Mouse (Mus musculus): ENCODE data around the gene Ugt1a7c. TPM values are rescaled to one million over a fixed set of nuclear protein-coding genes. Genes with fewer than 3 reads are reported as not detected.
"Not testable (repeated sequence)": the region's sequence is repeated elsewhere in the genome, so short reads cannot be mapped to it uniquely, and the experiment has no call there.

Ugt1a7c gene
- total and polyA plus RNA-seq, 2 experiments from 2014 or later: 0.99 to 1.8 TPM

DNA sequence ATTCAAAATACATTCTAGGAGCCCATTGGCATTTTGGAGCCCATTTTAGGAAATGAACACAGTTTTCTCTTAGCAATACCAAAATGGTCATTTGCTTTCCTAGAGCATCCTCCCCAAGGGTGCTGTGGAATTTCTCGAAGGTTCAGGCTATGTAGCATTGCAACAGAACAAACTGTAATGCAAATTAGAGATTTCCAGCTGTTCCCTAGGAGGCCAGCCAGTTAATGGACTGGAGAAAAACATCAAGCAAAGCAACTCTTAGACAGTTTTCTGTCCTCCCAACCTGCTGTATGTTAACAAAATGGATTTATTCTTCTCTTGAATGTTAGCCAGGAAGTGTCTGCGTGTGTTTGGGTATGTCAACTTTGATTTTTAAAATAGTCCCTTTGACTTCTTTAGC is 41.8 kb downstream of the Ugt1a7c start:
- no peaks in the 10 kb centered on the region for H3K27me3 ChIP-seq (ENCODE audit: control insufficient read depth, insufficient read depth, low read length)
- TF ChIP-seq CTCF (IDR thresholded peaks at IDR 0.05; ENCODE audit: low read depth): no peak
- no peak for TF ChIP-seq EP300 (IDR thresholded peaks at IDR 0.05; ENCODE audit: low read depth)
- H3K27ac ChIP-seq (ENCODE audit: low read depth): no peak overlapping the region
- ATAC-seq (ENCODE audit: insufficient read depth, low read depth): no peak
- H3K4me1 ChIP-seq (ENCODE audit: control insufficient read depth, insufficient read depth): no peaks in the 10 kb centered on the region
- DNase-seq (ENCODE audit: low spot score): no peak
- WGBS: 67% methylated on average over 2 of the region's 2 CpGs
- H3K4me2 ChIP-seq (ENCODE audit: low read depth, low read length): no peak overlapping the region
- no peaks in the 10 kb centered on the region for H3K9me3 ChIP-seq (replicated peaks; ENCODE audit: control insufficient read depth, low read length)
- H3K9ac ChIP-seq (replicated peaks; ENCODE audit: low read depth, low read length): no peak overlapping the region
- H3K36me3 ChIP-seq (replicated peaks; ENCODE audit: control insufficient read depth, insufficient read depth, low read length): no peaks in the 10 kb centered on the region
- H3K4me3 ChIP-seq (ENCODE audit: low read depth, low read length): no peak overlapping the region

DNA sequence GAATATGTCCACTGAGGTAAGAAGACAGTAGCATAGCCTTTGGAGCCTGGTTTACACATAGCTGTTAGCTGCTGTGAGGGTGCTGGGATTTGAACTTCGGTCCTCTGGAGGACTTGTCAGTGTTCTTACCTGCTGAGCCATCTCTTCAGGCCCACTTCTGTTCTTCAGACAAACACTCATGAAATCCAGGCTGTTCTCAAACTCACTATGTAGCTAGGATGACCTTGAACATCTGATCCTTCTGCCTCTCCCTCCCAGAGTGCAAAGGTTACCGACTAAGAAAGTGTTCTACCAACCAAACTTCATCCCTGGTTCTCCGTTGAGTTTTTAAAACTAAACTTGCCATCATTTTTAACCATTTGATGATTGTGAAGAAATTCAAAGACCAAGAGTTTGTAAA is 42.4 kb downstream of the Ugt1a7c start:
- Histone ChIP-seq H3K36me3 (replicated peaks; ENCODE audit: control insufficient read depth, insufficient read depth, low read length) (no peaks in the 10 kb centered on the region), H3K9ac (replicated peaks; ENCODE audit: low read depth, low read length) (no peak overlapping the region), H3K27ac (ENCODE audit: low read depth) (no peak overlapping the region), H3K4me2 (ENCODE audit: low read depth, low read length) (no peak overlapping the region), H3K9me3 (replicated peaks; ENCODE audit: control insufficient read depth, low read length) (no peaks in the 10 kb centered on the region), H3K4me1 (ENCODE audit: control insufficient read depth, insufficient read depth) (no peaks in the 10 kb centered on the region), H3K4me3 (ENCODE audit: low read depth, low read length) (no peak overlapping the region), H3K27me3 (ENCODE audit: control insufficient read depth, insufficient read depth, low read length) (no peaks in the 10 kb centered on the region)
- ATAC-seq (ENCODE audit: insufficient read depth, low read depth) (no peak), DNase-seq (ENCODE audit: low spot score) (no peak)
- TF ChIP-seq EP300 (IDR thresholded peaks at IDR 0.05; ENCODE audit: low read depth) (no peak), CTCF (IDR thresholded peaks at IDR 0.05; ENCODE audit: low read depth) (no peak)
- WGBS: 81% methylated on average over 3 of the region's 3 CpGs

DNA sequence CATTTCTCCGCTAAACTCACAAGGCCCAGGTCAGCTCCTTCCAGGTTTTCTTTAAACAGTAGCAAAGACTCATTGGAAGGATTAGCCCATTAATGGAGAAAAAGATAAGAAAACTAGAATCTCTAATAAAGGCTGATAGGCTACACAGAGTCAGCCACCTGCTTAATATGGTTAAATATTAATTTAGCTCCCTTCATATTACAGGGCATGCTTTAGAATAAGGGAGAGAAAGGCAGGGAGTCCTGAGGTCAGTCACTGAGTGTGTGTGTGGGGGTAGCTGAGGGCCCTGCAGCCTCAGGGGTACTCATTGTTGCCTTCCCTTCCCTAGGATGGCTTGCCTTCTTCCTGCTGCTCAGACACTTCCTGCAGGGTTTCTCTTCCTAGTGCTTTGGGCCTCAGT is 43.3 kb downstream of the Ugt1a7c start:
- no peak for DNase-seq (ENCODE audit: low spot score)
- Histone ChIP-seq H3K4me3 (ENCODE audit: low read depth, low read length) (no peak overlapping the region), H3K27ac (ENCODE audit: low read depth) (no peak overlapping the region), H3K4me1 (ENCODE audit: control insufficient read depth, insufficient read depth) (no peaks in the 10 kb centered on the region), H3K4me2 (ENCODE audit: low read depth, low read length) (no peak overlapping the region), H3K36me3 (replicated peaks; ENCODE audit: control insufficient read depth, insufficient read depth, low read length) (no peaks in the 10 kb centered on the region), H3K9me3 (replicated peaks; ENCODE audit: control insufficient read depth, low read length) (no peaks in the 10 kb centered on the region), H3K9ac (replicated peaks; ENCODE audit: low read depth, low read length) (no peak overlapping the region), H3K27me3 (ENCODE audit: control insufficient read depth, insufficient read depth, low read length) (no peaks in the 10 kb centered on the region)
- no peak for TF ChIP-seq CTCF (IDR thresholded peaks at IDR 0.05; ENCODE audit: low read depth)
- WGBS: 81% methylated on average over 1 of the region's 1 CpGs
- no peak for ATAC-seq (ENCODE audit: insufficient read depth, low read depth)

DNA sequence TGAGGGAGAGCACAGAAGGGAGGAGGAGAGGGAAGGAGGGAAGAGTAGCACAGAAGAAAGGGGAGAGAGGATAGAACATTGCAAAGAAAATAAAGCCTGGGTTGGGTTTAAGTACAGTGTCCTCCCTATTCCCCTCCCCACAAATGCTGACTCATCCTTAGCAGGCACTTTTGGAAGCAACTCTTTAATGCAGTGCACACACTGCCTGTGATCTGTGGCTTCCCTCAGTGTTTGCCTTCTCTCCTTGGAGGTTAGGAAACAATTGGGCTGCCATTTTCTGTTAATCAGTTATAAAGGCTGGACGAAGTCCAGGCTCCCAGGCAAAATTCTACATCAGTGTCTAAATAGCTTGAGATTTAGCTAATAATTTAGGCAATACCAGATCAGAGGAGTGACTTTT is 45.6 kb downstream of the Ugt1a7c start:
- WGBS: 47% methylated on average over 1 of the region's 1 CpGs

DNA sequence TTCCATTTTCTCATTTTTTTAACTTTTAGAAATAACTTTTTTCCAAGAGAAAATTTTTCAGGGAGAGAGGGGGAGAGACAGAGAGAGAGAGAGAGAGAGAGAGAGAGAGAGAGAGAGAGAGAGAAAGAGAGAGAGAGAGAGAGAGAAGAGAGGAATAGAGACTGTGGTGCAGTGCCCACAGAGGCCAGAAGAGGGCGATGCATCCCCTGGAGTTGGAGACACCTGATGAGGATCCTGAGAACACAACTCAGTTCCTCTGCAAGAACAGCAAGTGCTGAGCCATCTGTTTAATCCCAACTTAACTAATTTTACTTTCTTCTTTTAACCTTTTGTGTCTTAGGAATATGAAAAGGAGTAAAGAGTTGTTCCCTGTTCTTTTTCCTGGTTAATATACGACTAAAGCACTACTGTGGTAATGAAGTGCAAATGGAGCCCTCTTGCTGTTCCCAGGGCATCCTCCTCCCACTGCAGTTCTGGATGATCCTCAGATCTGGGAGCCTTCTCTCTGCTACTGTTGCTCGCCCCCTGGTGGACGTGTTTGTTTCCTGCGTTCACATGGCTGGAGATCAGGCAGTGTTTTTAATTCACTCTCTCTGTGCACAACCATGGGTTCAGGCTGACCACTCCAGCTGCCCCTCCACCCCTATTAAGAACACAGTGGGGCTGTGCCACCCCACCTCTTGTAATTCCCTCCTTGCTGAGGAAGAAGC is 49.3 kb downstream of the Ugt1a7c start:
- not testable (repeated sequence) for DNase-seq (ENCODE audit: low spot score); H3K36me3 ChIP-seq (replicated peaks; ENCODE audit: control insufficient read depth, insufficient read depth, low read length); H3K4me2 ChIP-seq (ENCODE audit: low read depth, low read length); H3K4me3 ChIP-seq (ENCODE audit: low read depth, low read length); ATAC-seq (ENCODE audit: insufficient read depth, low read depth); H3K27me3 ChIP-seq (ENCODE audit: control insufficient read depth, insufficient read depth, low read length); H3K9me3 ChIP-seq (replicated peaks; ENCODE audit: control insufficient read depth, low read length); H3K9ac ChIP-seq (replicated peaks; ENCODE audit: low read depth, low read length); H3K4me1 ChIP-seq (ENCODE audit: control insufficient read depth, insufficient read depth); H3K27ac ChIP-seq (ENCODE audit: low read depth)
- TF ChIP-seq CTCF (IDR thresholded peaks at IDR 0.05; ENCODE audit: low read depth): peak; percentile 34; the same call in 1 of the 2 replicates
- 3% methylated on average over 5 of the region's 5 CpGs for WGBS

More for the DNA sequence above, 45.6 kb downstream of the Ugt1a7c start:
- not testable (repeated sequence) for H3K4me1 ChIP-seq (ENCODE audit: control insufficient read depth, insufficient read depth); ATAC-seq (ENCODE audit: insufficient read depth, low read depth); H3K27ac ChIP-seq (ENCODE audit: low read depth); H3K36me3 ChIP-seq (replicated peaks; ENCODE audit: control insufficient read depth, insufficient read depth, low read length); H3K4me2 ChIP-seq (ENCODE audit: low read depth, low read length); DNase-seq (ENCODE audit: low spot score); H3K27me3 ChIP-seq (ENCODE audit: control insufficient read depth, insufficient read depth, low read length); H3K9me3 ChIP-seq (replicated peaks; ENCODE audit: control insufficient read depth, low read length); H3K4me3 ChIP-seq (ENCODE audit: low read depth, low read length); H3K9ac ChIP-seq (replicated peaks; ENCODE audit: low read depth, low read length)

DNA sequence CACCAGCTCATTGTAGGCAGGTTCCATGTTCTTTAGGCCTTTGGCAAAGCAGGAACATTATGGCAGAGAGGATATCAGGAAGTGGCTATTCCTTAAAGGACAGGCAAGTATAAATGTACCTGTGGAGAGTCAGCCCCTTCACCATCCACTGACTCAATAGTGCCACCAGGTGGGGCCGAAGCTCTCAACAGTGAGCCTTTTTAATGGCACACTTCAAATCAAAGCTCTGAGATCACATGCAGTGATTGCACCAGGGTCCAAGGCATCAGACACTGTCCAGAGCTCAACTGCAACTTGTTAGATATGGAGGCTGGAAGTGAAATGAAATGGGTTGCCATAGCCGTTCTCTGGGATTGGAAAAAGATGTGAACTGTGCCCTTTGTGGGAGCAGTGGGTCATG is 50.4 kb downstream of the Ugt1a7c start:
- not testable (repeated sequence) for ATAC-seq (ENCODE audit: insufficient read depth, low read depth); DNase-seq (ENCODE audit: low spot score)
- 57% methylated on average over 2 of the region's 2 CpGs for WGBS

More for the DNA sequence above, 50.4 kb downstream of the Ugt1a7c start:
- H3K4me3 ChIP-seq (ENCODE audit: low read depth, low read length); H3K27ac ChIP-seq (ENCODE audit: low read depth); H3K36me3 ChIP-seq (replicated peaks; ENCODE audit: control insufficient read depth, insufficient read depth, low read length); H3K4me1 ChIP-seq (ENCODE audit: control insufficient read depth, insufficient read depth); H3K4me2 ChIP-seq (ENCODE audit: low read depth, low read length); H3K9ac ChIP-seq (replicated peaks; ENCODE audit: low read depth, low read length); H3K9me3 ChIP-seq (replicated peaks; ENCODE audit: control insufficient read depth, low read length); H3K27me3 ChIP-seq (ENCODE audit: control insufficient read depth, insufficient read depth, low read length): not testable (repeated sequence)
